Mouse (Mus musculus) ES-Bruce4 (cell line): ENCODE measurements at regions not wholly inside any gene's neighbourhood (a gene's known extent, or its start where the extent isn't known, plus 50 kb on each side); places are given as distances from the start of the nearest gene placed in this dataset.
A peak's percentile ranks its signal among the peaks of the same experiment; 100 is the strongest.
"Not testable (repeated sequence)": the region's sequence is repeated elsewhere in the genome, so short reads cannot be mapped to it uniquely, and the experiment has no call there.

ENCODE experiments used
- H3K27ac ChIP-seq: 2 replicates; pipeline ENCODE4 v1.5.1; 2012; ENCODE audit warnings: low read length, inconsistent platforms; ENCODE audit not compliant: insufficient read depth
- H3K27me3 ChIP-seq: 2 replicates; pipeline ENCODE4 v1.6.1; 2012; ENCODE audit warnings: mild to moderate bottlenecking, low read length, inconsistent platforms; ENCODE audit not compliant: control insufficient read depth, poor library complexity, insufficient read depth, severe bottlenecking
- H3K36me3 ChIP-seq: 2 replicates; pipeline ENCODE4 v1.6.1; 2012; ENCODE audit warnings: inconsistent platforms, mild to moderate bottlenecking, low read length, moderate library complexity; ENCODE audit not compliant: control insufficient read depth, poor library complexity, insufficient read depth, severe bottlenecking
- H3K4me1 ChIP-seq: one replicate; pipeline ENCODE4 v1.8.1; 2011; ENCODE audit warnings: low read length; ENCODE audit not compliant: control insufficient read depth, insufficient read depth
- H3K4me3 ChIP-seq: 2 replicates; pipeline ENCODE4 v1.5.1; 2011; ENCODE audit warnings: low read depth, mild to moderate bottlenecking, low read length
- H3K9ac ChIP-seq: 2 replicates; pipeline ENCODE4 v1.6.1; 2012; ENCODE audit warnings: low read depth, mild to moderate bottlenecking, inconsistent platforms; ENCODE audit not compliant: poor library complexity, severe bottlenecking
- H3K9me3 ChIP-seq: replicated peaks from 2 replicates; pipeline ENCODE4 v1.6.1; 2012; ENCODE audit warnings: mild to moderate bottlenecking, low read length, inconsistent platforms; ENCODE audit not compliant: control insufficient read depth, poor library complexity, insufficient read depth, severe bottlenecking
- EP300 ChIP-seq: IDR thresholded peaks from 2 replicates; pipeline ENCODE4 v1.6.1; 2011; ENCODE audit warnings: low read depth, low read length; ENCODE audit not compliant: insufficient read depth

- not testable (repeated sequence) for H3K27me3 ChIP-seq, H3K4me1 ChIP-seq, H3K4me3 ChIP-seq, H3K9ac ChIP-seq, H3K36me3 ChIP-seq
- TF ChIP-seq EP300 = peak; percentile 88; the same call in 1 of the 2 replicates
- Histone ChIP-seq H3K27ac (peak overlapping the region; percentile 92), H3K9me3 (peaks cover 27% of the 10 kb centered on the region)
Observed at GRCm38 (mm10) chr13:62078893-62079292, 50.8 kb upstream of the Zfp808 start.
